In the genomic region with DNA sequence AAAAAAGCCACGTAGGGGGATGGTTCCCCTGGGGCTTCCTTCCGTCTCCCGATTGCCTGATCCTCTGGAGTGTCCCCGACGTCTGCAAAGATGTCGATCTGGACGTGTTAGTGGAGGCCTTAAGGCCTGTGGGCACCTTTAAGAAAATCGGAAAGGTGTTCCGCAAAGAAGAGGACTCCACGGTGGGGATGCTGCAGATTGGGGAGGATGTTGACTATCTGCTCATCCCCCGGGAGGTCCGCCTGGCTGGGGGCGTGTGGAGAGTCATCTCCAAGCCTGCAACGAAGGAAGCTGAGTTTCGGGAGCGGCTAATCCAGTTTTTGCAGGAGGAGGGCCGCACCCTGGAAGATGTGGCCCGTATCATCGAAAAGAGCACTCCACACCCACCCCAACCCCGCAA, we compare ENCODE assay signal across 8 mouse cellular contexts. TPM values are rescaled to one million over a fixed set of nuclear protein-coding genes. Genes with fewer than 3 reads are reported as not detected.
DNase-seq lines count a peak whose midpoint lies in the region; ATAC-seq lines count a peak whose summit lies in the region.

No protein-coding gene starts in this region.

- no peak for ATAC-seq in lung, embryonic 15.5 days (ENCODE audit: borderline replicate concordance, extremely low read depth, low FRiP score, low TSS enrichment)
- no peak for ATAC-seq in forebrain, embryonic 14.5 days
- ATAC-seq in limb, embryonic 11.5 days (ENCODE audit: insufficient number of reproducible peaks, low FRiP score, low TSS enrichment, low read depth): no peak
- no peak for ATAC-seq in neural tube, embryonic 15.5 days (ENCODE audit: low FRiP score)

- H3K4me1 ChIP-seq in lung, embryonic 15.5 days: peaks cover 71% of the 10 kb centered on the region
- H3K4me1 ChIP-seq in forebrain, embryonic 14.5 days (ENCODE audit: control insufficient read depth, insufficient read depth, low read length): peaks cover 14% of the 10 kb centered on the region
- peaks cover 24% of the 10 kb centered on the region for H3K4me1 ChIP-seq in limb, embryonic 11.5 days (ENCODE audit: control insufficient read depth, insufficient read depth, low read length)
- H3K4me1 ChIP-seq in neural tube, embryonic 15.5 days: peaks cover 50% of the 10 kb centered on the region

- peak overlapping the region; percentile 82 for H3K9ac ChIP-seq in lung, embryonic 15.5 days
- H3K9ac ChIP-seq in forebrain, embryonic 14.5 days (ENCODE audit: low read length): peak overlapping the region; percentile 69
- H3K9ac ChIP-seq in limb, embryonic 11.5 days (ENCODE audit: low read length): peak overlapping the region; percentile 77
- H3K9ac ChIP-seq in neural tube, embryonic 15.5 days (replicated peaks): peak overlapping the region; percentile 45

- peak overlapping the region; percentile 78 for H3K4me2 ChIP-seq in lung, embryonic 15.5 days
- H3K4me2 ChIP-seq in forebrain, embryonic 14.5 days (ENCODE audit: low read length): peak overlapping the region; percentile 49
- peak overlapping the region; percentile 62 for H3K4me2 ChIP-seq in limb, embryonic 11.5 days (ENCODE audit: low read depth, severe bottlenecking)
- peak overlapping the region; percentile 53 for H3K4me2 ChIP-seq in neural tube, embryonic 15.5 days

- peak overlapping the region; percentile 92 for H3K27ac ChIP-seq in lung, embryonic 15.5 days
- H3K27ac ChIP-seq in forebrain, embryonic 14.5 days (ENCODE audit: low read depth, low read length): no peak overlapping the region; the same call in 1 of the 2 replicates
- H3K27ac ChIP-seq in limb, embryonic 11.5 days (replicated peaks; ENCODE audit: low read depth, low read length): no peak overlapping the region
- peak overlapping the region; percentile 67 for H3K27ac ChIP-seq in neural tube, embryonic 15.5 days (replicated peaks)

- H3K4me3 ChIP-seq in lung, embryonic 15.5 days: peak overlapping the region; percentile 72
- H3K4me3 ChIP-seq in forebrain, embryonic 14.5 days (ENCODE audit: low read depth, low read length): peak overlapping the region; percentile 39
- peak overlapping the region; percentile 72 for H3K4me3 ChIP-seq in limb, embryonic 11.5 days (ENCODE audit: low read depth, low read length)
- H3K4me3 ChIP-seq in neural tube, embryonic 15.5 days (replicated peaks): peak overlapping the region; percentile 40

- H3K9me3 ChIP-seq in lung, embryonic 15.5 days: no peaks in the 10 kb centered on the region
- no peaks in the 10 kb centered on the region for H3K9me3 ChIP-seq in forebrain, embryonic 14.5 days (replicated peaks; ENCODE audit: control insufficient read depth, low read length)
- no peaks in the 10 kb centered on the region; the same call in 1 of the 2 replicates for H3K9me3 ChIP-seq in limb, embryonic 11.5 days (ENCODE audit: control insufficient read depth, low read length)
- H3K9me3 ChIP-seq in neural tube, embryonic 15.5 days (replicated peaks): no peaks in the 10 kb centered on the region

- DNase-seq in lung, postnatal 14 days: no peak
- no peak for DNase-seq in forebrain, embryonic 14.5 days (ENCODE audit: low spot score)
- DNase-seq in limb, embryonic 11.5 days (ENCODE audit: low spot score): no peak
- no peak for DNase-seq in ovary, postnatal 10 days (ENCODE audit: low spot score)
- no peak for DNase-seq in cerebellum, adult 9-10 months
- no peak for DNase-seq in spleen, postnatal 4 days (ENCODE audit: low spot score in 2 of 2)

- H3K36me3 ChIP-seq in lung, embryonic 15.5 days: peaks cover 28% of the 10 kb centered on the region
- no peaks in the 10 kb centered on the region for H3K36me3 ChIP-seq in forebrain, embryonic 14.5 days (ENCODE audit: control insufficient read depth, insufficient read depth, low read length)
- peaks cover 9% of the 10 kb centered on the region; the same call in 1 of the 2 replicates for H3K36me3 ChIP-seq in limb, embryonic 11.5 days (ENCODE audit: control insufficient read depth, insufficient read depth, low read length)
- H3K36me3 ChIP-seq in neural tube, embryonic 15.5 days: no peaks in the 10 kb centered on the region

- WGBS in lung, embryonic 15.5 days: 3% methylated on average over 20 of the region's 20 CpGs
- WGBS in forebrain, embryonic 14.5 days: 6% methylated on average over 20 of the region's 20 CpGs
- WGBS in limb, embryonic 11.5 days: 5% methylated on average over 20 of the region's 20 CpGs
- WGBS in neural tube, embryonic 15.5 days: 15% methylated on average over 20 of the region's 20 CpGs

- H3K27me3 ChIP-seq in lung, embryonic 15.5 days: no peaks in the 10 kb centered on the region
- H3K27me3 ChIP-seq in forebrain, embryonic 14.5 days (replicated peaks; ENCODE audit: control insufficient read depth, insufficient read depth, low read length): no peaks in the 10 kb centered on the region
- H3K27me3 ChIP-seq in limb, embryonic 11.5 days (ENCODE audit: control insufficient read depth, insufficient read depth, low read length): no peaks in the 10 kb centered on the region
- 0 out of 2 replicates have a peak, but pooled peaks cover 3% of the 10 kb centered on the region for H3K27me3 ChIP-seq in neural tube, embryonic 15.5 days (replicated peaks)

RNA-seq across cellular contexts. Expression of a gene that starts 1.9 kb away (rescaled TPM):
- polyA plus RNA-seq in lung, embryonic 15.5 days (2015; fragmentation: Nextera tagmentation; extraction: Ambion mirVana): 34.9 and 35.9 TPM in 2 replicates
- polyA plus RNA-seq in forebrain, embryonic 14.5 days (2014; fragmentation: Nextera tagmentation; extraction: Ambion mirVana): 3.4 and 3.7 TPM in 2 replicates
- 26.4 and 33.5 TPM in 2 replicates for polyA plus RNA-seq in limb, embryonic 11.5 days (2014; fragmentation: Nextera tagmentation; extraction: Ambion mirVana)
- 7.7 and 13.9 TPM in 2 replicates for polyA plus RNA-seq in neural tube, embryonic 15.5 days (2015; fragmentation: Nextera tagmentation; extraction: Ambion mirVana)

RNA-seq across cellular contexts. Expression of a gene that starts 11.5 kb away (rescaled TPM):
- 0.16 and 0.17 TPM in 2 replicates for polyA plus RNA-seq in lung, embryonic 15.5 days (2015; fragmentation: Nextera tagmentation; extraction: Ambion mirVana)
- 3.8 and 3.9 TPM in 2 replicates for polyA plus RNA-seq in forebrain, embryonic 14.5 days (2014; fragmentation: Nextera tagmentation; extraction: Ambion mirVana)
- 0.65 and 0.78 TPM in 2 replicates for polyA plus RNA-seq in limb, embryonic 11.5 days (2014; fragmentation: Nextera tagmentation; extraction: Ambion mirVana)
- polyA plus RNA-seq in neural tube, embryonic 15.5 days (2015; fragmentation: Nextera tagmentation; extraction: Ambion mirVana): 5.7 and 6.4 TPM in 2 replicates

RNA-seq across cellular contexts. Expression of a gene that starts 33.3 kb away (rescaled TPM):
- 107 and 110 TPM in 2 replicates for polyA plus RNA-seq in lung, embryonic 15.5 days (2015; fragmentation: Nextera tagmentation; extraction: Ambion mirVana)
- polyA plus RNA-seq in forebrain, embryonic 14.5 days (2014; fragmentation: Nextera tagmentation; extraction: Ambion mirVana): 112 and 115 TPM in 2 replicates
- polyA plus RNA-seq in limb, embryonic 11.5 days (2014; fragmentation: Nextera tagmentation; extraction: Ambion mirVana): 134 and 140 TPM in 2 replicates
- polyA plus RNA-seq in neural tube, embryonic 15.5 days (2015; fragmentation: Nextera tagmentation; extraction: Ambion mirVana): 128 TPM in 2 replicates

RNA-seq across cellular contexts. Expression of a gene that starts 34.9 kb away (rescaled TPM):
- 0.11 and 0.36 TPM in 2 replicates for polyA plus RNA-seq in lung, embryonic 15.5 days (2015; fragmentation: Nextera tagmentation; extraction: Ambion mirVana)
- 55.5 and 61.9 TPM in 2 replicates for polyA plus RNA-seq in forebrain, embryonic 14.5 days (2014; fragmentation: Nextera tagmentation; extraction: Ambion mirVana)
- 2.0 and 2.1 TPM in 2 replicates for polyA plus RNA-seq in limb, embryonic 11.5 days (2014; fragmentation: Nextera tagmentation; extraction: Ambion mirVana)
- polyA plus RNA-seq in neural tube, embryonic 15.5 days (2015; fragmentation: Nextera tagmentation; extraction: Ambion mirVana): 43.3 and 52.0 TPM in 2 replicates

RNA-seq across cellular contexts. Expression of a gene that starts 49.9 kb away (rescaled TPM):
- polyA plus RNA-seq in lung, embryonic 15.5 days (2015; fragmentation: Nextera tagmentation; extraction: Ambion mirVana): 6.2 and 6.6 TPM in 2 replicates
- 48.1 and 63.2 TPM in 2 replicates for polyA plus RNA-seq in forebrain, embryonic 14.5 days (2014; fragmentation: Nextera tagmentation; extraction: Ambion mirVana)
- polyA plus RNA-seq in limb, embryonic 11.5 days (2014; fragmentation: Nextera tagmentation; extraction: Ambion mirVana): 4.8 TPM in 2 replicates
- polyA plus RNA-seq in neural tube, embryonic 15.5 days (2015; fragmentation: Nextera tagmentation; extraction: Ambion mirVana): 117 and 137 TPM in 2 replicates

Comparison
In these comparisons a context has a peak if more than half of its experiments do, and no peak if none do; other contexts are left out.
1. H3K27ac ChIP-seq: peak in lung, embryonic 15.5 days (single experiment) and neural tube, embryonic 15.5 days (single experiment); none in forebrain, embryonic 14.5 days (single experiment) and limb, embryonic 11.5 days (single experiment).
2. Peak in every context shown above with its lines, with median percentiles within 50 percentile points of each other: H3K4me2 ChIP-seq, H3K4me3 ChIP-seq and H3K9ac ChIP-seq.